Mouse (Mus musculus) heart, embryonic 15.5 days (tissue): ENCODE results near the gene Pkp3. TPM values are rescaled to one million over a fixed set of nuclear protein-coding genes. Genes with fewer than 3 reads are reported as not detected.
A peak's percentile ranks its signal among the peaks of the same experiment; 100 is the strongest.

Experiments used
- ATAC-seq: fragments of 200-750 bp; cut with Nextera tagmentation; replicated peaks from 2 replicates; pipeline ENCODE4 v1.8.0; 2017; ENCODE audit warnings: low read depth, moderate TSS enrichment; ENCODE audit not compliant: insufficient number of reproducible peaks, insufficient read depth, low FRiP score
- H3K27ac ChIP-seq: fragments of 300-500 bp; sonication (generic); 2 replicates; pipeline ENCODE4 v1.5.1; 2015; ENCODE audit warnings: mild to moderate bottlenecking, inconsistent platforms
- H3K27me3 ChIP-seq: fragments of 300-500 bp; sonication (generic); 2 replicates; pipeline ENCODE4 v1.6.1; 2015; ENCODE audit warnings: inconsistent platforms
- H3K36me3 ChIP-seq: fragments of 300-500 bp; sonication (generic); 2 replicates; pipeline ENCODE4 v1.6.1; 2015; ENCODE audit warnings: mild to moderate bottlenecking, inconsistent platforms
- H3K4me1 ChIP-seq: fragments of 300-500 bp; sonication (generic); replicated peaks from 2 replicates; pipeline ENCODE4 v1.6.1; 2015; ENCODE audit warnings: inconsistent platforms
- H3K4me2 ChIP-seq: fragments of 300-500 bp; sonication (generic); 2 replicates; pipeline ENCODE4 v1.6.1; 2015; ENCODE audit warnings: inconsistent platforms, mild to moderate bottlenecking, moderate library complexity
- H3K4me3 ChIP-seq: fragments of 300-500 bp; sonication (generic); 2 replicates; pipeline ENCODE4 v1.5.1; 2015; ENCODE audit warnings: mild to moderate bottlenecking, inconsistent platforms
- H3K9ac ChIP-seq: fragments of 300-500 bp; sonication (generic); 2 replicates; pipeline ENCODE4 v1.6.1; 2015; ENCODE audit warnings: mild to moderate bottlenecking, inconsistent platforms
- H3K9me3 ChIP-seq: fragments of 300-500 bp; sonication (generic); replicated peaks from 2 replicates; pipeline ENCODE4 v1.6.1; 2016; ENCODE audit warnings: inconsistent platforms
- WGBS: fragments of 180-500 bp; shearing (Covaris S2); methylation state at CpG from one replicate; pipeline ENCODE4 v1.1.7; 2015; ENCODE audit warnings: mixed read lengths; 5-methylcytosine and 5-hydroxymethylcytosine counted together
- polyA plus RNA-seq: library from polyadenylated mRNA; unstranded; fragments of >200 nt; fragmentation: Nextera tagmentation; extraction: Ambion mirVana; gene quantifications from 2 replicates; pipeline ENCODE4 v1.2.1, GENCODE M21; 2015

Gene Pkp3
- polyA plus RNA-seq, 1 experiment from 2014 or later, result 0.97 TPM

DNA sequence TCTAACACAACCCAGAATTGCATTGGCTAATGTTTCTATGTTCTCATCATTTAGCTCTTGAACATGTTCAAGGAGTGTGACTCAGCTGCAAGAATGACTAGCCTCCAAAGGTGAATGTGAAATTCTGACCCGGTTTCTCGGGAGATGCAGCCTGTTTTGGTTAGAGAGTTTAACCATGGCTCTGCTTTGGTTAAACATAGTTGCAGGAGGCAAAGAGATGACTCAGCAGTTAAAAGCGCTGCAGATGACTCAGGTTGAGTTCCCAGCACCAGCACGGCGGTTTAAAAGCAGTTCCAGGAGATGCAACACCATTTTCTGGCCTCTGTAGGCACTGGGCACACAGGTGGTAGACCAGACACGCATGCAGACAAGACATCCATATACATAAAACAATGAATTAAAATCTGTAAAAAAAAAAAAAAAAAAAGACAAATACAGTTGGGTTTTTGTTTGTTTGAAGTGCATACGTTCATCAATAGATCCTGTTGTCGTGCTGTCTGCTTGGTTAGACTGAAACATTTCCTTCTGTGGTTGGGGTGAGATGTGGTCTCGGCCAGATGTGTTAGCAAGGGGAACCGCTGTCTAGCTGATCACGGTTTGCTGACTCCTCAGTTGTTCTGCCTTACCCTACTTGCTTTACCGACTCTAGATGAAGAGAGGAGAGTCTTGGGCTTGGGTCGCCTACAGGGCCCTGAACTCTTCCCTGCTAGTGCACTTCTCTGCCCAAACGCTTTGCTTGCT, 19.2 kb upstream of the Pkp3 start:
- H3K27ac ChIP-seq, result no peak overlapping the region
- WGBS, result 78% methylated on average over 14 of the region's 14 CpGs
- H3K9ac ChIP-seq, result no peak overlapping the region
- H3K4me1 ChIP-seq, result peaks cover 12% of the 10 kb centered on the region
- no peaks in the 10 kb centered on the region for H3K36me3 ChIP-seq
- ATAC-seq, result no peak
- no peak overlapping the region for H3K4me3 ChIP-seq
- H3K27me3 ChIP-seq, result peaks cover 51% of the 10 kb centered on the region
- no peaks in the 10 kb centered on the region for H3K9me3 ChIP-seq
- no peak overlapping the region for H3K4me2 ChIP-seq

DNA sequence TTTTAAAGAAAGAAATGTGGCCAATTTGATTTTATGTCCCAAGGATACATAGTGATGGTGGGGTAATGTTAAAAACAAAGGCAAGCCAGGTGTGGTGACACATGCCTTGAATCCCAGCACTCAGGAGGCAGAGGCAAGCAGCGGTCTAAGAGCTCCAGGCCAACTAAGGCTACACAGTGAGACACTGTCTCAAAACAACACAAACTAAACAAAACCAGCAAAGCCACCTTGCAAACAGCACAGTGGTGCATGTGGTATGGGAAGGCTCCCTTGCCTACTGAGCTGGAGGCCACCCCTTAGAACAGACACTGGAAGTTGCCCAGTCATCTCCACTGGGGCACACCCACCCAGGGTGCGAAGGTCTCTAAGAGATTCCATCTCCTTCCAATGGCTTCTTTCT, 18.1 kb upstream of the Pkp3 start:
- Histone ChIP-seq H3K4me2 (peak overlapping the region; percentile 96), H3K9me3 (no peaks in the 10 kb centered on the region), H3K9ac (no peak overlapping the region), H3K27me3 (peaks cover 58% of the 10 kb centered on the region), H3K36me3 (no peaks in the 10 kb centered on the region), H3K4me1 (peaks cover 12% of the 10 kb centered on the region), H3K27ac (no peak overlapping the region), H3K4me3 (peak overlapping the region; percentile 60)
- WGBS, result 66% methylated on average over 2 of the region's 2 CpGs
- no peak for ATAC-seq

DNA sequence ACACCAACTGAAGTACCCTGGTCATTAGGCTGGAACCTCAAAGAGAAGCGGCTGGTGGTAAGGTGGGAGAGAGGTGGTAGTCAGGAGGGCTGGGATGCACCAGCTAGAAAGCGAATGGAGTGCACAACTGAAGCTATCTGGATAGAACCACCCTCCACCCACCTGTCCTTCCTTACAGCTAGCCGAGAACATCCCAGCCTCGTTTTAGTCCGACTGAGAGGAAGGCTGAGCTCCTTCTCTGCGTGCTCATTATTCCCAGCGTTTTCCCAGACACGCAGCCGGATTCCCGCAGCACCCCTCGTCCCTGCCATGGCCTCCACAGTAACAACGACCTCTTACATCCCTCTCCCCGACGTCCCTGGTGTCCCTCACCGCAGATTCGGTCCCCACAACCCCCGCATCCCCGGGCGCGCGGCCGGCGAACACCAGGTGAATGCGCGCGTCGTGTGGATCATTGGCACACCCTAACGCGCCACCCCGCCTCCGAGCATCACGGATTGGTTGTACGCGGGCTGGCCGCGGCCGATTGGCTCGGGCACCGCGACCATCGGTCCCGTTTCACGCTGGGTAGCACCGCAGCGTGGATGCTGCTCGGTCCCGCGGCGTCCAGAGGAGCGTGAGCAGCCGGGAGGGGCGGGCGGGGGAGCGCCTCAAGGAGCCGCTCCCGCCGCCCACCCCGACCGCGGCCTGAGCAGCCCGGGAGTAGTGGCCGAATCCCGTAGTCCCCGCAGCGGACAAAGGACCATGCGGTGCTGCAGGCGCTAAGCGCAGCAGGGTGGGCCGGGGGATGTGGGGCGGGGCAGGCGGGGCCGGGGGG, 17.4 kb upstream of the Pkp3 start, which contains the start of gene B4galnt4:
Gene B4galnt4 (plus strand): TSS at position 679 of the 817 bp plus-strand sequence.
- Histone ChIP-seq H3K9ac (peak within 1 kb of the TSS; percentile 55), H3K27ac (no peak within 1 kb of the TSS), H3K4me2 (peak within 1 kb of the TSS; percentile 96), H3K4me3 (peak within 1 kb of the TSS; percentile 60), H3K36me3 (no peaks in the 10 kb centered on the region), H3K9me3 (no peaks in the 10 kb centered on the region), H3K27me3 (peaks cover 58% of the 10 kb centered on the region), H3K4me1 (peaks cover 12% of the 10 kb centered on the region)
- under 1% methylated on average over 72 of the region's 72 CpGs for WGBS
- peak; percentile 88 for ATAC-seq

DNA sequence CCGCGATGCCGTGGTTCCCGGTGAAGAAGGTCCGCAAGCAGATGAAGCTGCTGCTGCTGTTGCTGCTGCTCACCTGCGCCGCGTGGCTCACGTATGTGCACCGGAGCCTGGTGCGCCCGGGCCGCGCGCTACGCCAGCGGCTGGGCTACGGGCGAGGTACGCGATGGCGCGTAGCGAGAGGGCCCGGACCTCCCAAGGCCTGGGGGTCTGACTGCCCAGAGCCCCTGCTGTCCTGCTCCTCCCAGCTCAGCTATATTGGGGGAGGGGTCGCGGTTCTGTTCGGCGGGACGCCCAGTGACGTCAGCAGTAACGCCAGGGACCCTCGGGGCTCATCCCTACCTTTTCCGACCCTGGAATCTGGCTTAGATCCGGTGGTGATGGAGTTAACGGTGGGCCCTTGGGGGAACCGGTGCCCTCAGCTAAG, 16.7 kb upstream of the Pkp3 start:
- peaks cover 58% of the 10 kb centered on the region for H3K27me3 ChIP-seq
- H3K4me3 ChIP-seq, result peak overlapping the region; percentile 60
- H3K9ac ChIP-seq, result peak overlapping the region; percentile 55
- no peak overlapping the region for H3K27ac ChIP-seq
- WGBS, result 3% methylated on average over 37 of the region's 37 CpGs
- H3K4me1 ChIP-seq, result peaks cover 12% of the 10 kb centered on the region
- no peaks in the 10 kb centered on the region for H3K36me3 ChIP-seq
- H3K9me3 ChIP-seq, result no peaks in the 10 kb centered on the region
- ATAC-seq, result peak; percentile 8; the same call in 1 of the 2 replicates
- peak overlapping the region; percentile 96 for H3K4me2 ChIP-seq

DNA sequence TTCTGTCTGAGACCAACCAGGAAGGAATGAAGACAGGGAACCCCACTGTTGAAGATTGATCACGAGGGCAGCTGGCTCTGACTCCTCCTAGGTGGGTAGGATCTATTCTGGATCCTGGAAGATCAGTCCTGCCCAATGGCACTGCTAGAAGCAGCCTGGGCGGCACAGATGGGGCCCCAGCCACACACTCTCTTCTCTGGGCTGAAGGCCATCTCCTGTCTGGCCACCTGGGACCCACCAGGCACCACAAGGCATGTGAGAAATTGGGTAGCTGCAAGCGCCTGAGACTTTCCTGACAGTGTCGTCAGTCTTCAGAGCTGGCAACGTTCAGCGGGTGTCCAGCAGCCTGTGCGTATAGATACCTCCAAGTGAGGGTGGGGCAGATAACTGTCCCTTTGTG, 15.5 kb upstream of the Pkp3 start:
- Histone ChIP-seq H3K4me3 (no peak overlapping the region), H3K4me1 (peaks cover 12% of the 10 kb centered on the region), H3K4me2 (no peak overlapping the region), H3K27ac (no peak overlapping the region), H3K9me3 (no peaks in the 10 kb centered on the region), H3K27me3 (peaks cover 67% of the 10 kb centered on the region), H3K9ac (no peak overlapping the region), H3K36me3 (no peaks in the 10 kb centered on the region)
- WGBS, result 69% methylated on average over 7 of the region's 7 CpGs
- no peak for ATAC-seq

DNA sequence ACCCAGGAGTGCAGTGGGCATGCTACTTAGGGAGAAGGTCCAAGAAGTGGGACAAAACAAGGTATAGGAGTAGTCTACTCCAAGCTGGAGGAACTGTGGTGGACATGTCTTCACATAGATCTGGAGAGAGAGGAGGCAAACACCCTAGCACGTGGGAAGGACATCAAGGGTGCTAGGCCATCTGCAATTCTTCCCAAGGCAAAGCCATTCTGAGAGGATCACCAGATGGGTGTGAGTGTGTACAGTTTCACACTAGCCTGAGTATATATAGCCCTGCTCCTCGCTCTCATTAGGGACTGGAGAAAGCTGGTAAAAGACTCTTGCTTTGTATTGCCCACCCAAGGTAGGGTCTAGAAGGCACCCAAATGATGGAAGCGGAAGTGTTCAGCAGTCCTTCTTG, 14.7 kb upstream of the Pkp3 start:
- Histone ChIP-seq H3K9me3 (no peaks in the 10 kb centered on the region), H3K27ac (no peak overlapping the region), H3K4me2 (no peak overlapping the region), H3K4me1 (peaks cover 12% of the 10 kb centered on the region), H3K9ac (no peak overlapping the region), H3K4me3 (no peak overlapping the region), H3K27me3 (peaks cover 75% of the 10 kb centered on the region), H3K36me3 (no peaks in the 10 kb centered on the region)
- WGBS, result 81% methylated on average over 3 of the region's 3 CpGs
- ATAC-seq, result no peak

DNA sequence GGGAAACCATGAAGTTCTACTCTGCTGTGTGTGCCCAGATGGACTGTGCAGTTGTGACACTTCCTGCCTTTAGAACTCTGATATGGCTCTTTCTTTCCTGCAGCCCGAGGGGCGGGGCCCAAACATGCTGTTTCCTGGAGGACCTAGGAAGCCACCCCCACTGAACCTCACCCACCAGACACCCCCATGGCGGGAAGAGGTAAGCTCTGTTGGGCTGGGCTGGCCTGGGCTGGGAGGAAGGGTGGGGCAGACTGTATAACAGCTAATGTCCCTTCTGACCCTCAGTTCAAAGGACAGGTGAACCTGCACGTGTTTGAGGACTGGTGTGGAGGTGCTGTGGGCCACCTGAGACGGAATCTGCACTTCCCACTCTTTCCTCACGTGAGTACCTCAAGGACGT, 13.8 kb upstream of the Pkp3 start:
- H3K4me1 ChIP-seq, result peaks cover 12% of the 10 kb centered on the region
- no peak for ATAC-seq
- no peak overlapping the region for H3K4me3 ChIP-seq
- H3K9me3 ChIP-seq, result no peaks in the 10 kb centered on the region
- H3K4me2 ChIP-seq, result no peak overlapping the region
- peaks cover 75% of the 10 kb centered on the region for H3K27me3 ChIP-seq
- no peaks in the 10 kb centered on the region for H3K36me3 ChIP-seq
- no peak overlapping the region for H3K9ac ChIP-seq
- H3K27ac ChIP-seq, result no peak overlapping the region
- 64% methylated on average over 7 of the region's 7 CpGs for WGBS

DNA sequence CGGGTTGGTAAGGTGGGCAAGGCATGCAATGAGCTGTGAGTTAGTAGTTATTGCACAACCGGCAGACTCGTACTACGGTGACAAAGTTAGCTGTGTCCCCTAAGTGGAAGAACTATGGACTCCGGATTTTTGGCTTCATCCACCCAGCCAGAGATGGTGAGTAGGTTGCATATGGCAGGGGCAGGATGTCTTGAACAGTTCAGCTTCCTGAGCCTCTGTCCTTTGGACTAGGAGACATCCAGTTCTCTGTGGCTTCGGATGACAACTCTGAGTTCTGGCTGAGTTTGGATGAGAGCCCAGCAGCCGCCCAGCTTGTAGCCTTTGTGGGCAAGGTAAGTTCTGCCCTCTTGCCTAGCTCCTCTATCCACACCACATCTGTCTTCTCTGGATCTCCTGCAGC, 13.4 kb upstream of the Pkp3 start:
- Histone ChIP-seq H3K36me3 (no peaks in the 10 kb centered on the region), H3K4me2 (no peak overlapping the region), H3K4me1 (peaks cover 12% of the 10 kb centered on the region), H3K27me3 (peaks cover 73% of the 10 kb centered on the region), H3K9me3 (no peaks in the 10 kb centered on the region), H3K9ac (no peak overlapping the region), H3K4me3 (no peak overlapping the region), H3K27ac (no peak overlapping the region)
- ATAC-seq, result no peak
- 85% methylated on average over 7 of the region's 7 CpGs for WGBS

DNA sequence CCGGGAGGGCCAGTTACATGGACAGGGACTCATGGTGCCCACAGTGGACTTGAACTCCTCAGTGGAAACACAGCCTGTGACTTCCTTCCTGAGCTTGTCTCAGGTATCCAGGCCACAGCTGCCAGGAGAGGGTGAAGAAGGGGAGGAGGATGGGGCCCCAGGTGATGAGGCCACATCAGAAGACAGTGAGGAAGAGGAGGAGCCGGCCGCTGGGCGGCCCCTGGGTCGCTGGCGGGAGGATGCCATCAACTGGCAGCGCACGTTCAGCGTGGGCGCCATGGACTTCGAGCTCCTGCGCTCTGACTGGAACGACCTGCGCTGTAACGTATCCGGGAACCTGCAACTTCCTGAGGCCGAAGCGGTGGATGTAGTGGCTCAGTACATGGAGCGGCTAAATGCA, 9.7 kb upstream of the Pkp3 start:
- H3K27me3 ChIP-seq, result peaks cover 68% of the 10 kb centered on the region

DNA sequence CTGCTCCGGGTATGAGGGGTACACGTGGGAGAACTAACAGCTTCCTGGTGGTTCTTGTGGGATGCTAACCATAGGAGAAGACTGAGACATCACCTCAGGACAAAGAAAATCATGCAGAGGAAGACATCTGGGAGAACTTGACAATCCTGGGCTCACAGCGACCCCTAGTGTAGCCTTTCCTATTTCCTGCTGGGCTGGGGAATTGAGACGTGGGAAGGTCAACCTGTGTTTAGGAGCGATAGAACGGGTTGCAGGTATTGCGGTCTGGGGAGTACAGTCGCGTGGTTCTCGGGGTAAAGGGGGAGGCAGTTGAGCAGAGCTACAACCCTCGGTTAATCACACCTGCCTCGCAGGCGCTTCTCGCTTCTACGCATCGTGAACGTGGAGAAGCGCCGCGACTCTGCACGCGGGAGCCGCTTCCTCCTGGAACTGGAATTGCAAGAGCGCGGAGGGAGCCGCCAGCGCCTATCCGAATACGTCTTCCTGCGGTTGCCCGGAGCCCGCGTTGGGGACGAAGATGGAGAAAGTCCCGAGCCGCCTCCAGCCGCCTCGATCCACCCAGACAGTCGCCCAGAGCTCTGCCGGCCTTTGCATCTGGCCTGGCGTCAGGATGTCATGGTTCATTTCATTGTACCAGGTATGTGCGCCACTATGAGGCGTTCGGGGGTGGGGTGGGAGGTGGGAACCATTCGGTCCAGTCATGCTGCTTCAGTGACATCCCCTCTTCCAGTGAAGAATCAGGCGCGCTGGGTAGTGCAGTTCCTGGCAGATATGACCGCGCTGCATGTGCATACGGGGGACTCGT, 7.8 kb upstream of the Pkp3 start:
- Histone ChIP-seq H3K4me1 (peaks cover 15% of the 10 kb centered on the region), H3K27ac (no peak overlapping the region), H3K4me2 (peak overlapping the region; percentile 77), H3K27me3 (peaks cover 67% of the 10 kb centered on the region), H3K9me3 (no peaks in the 10 kb centered on the region), H3K4me3 (peak overlapping the region; percentile 44), H3K36me3 (no peaks in the 10 kb centered on the region), H3K9ac (peak overlapping the region; percentile 35; the same call in 1 of the 2 replicates)
- under 1% methylated on average over 51 of the region's 51 CpGs for WGBS
- ATAC-seq, result peak; percentile 5; the same call in 1 of the 2 replicates

More for the DNA sequence above, 9.7 kb upstream of the Pkp3 start:
- H3K36me3 ChIP-seq, result no peaks in the 10 kb centered on the region
- H3K4me3 ChIP-seq, result no peak overlapping the region
- peaks cover 15% of the 10 kb centered on the region for H3K4me1 ChIP-seq
- H3K9me3 ChIP-seq, result no peaks in the 10 kb centered on the region
- H3K9ac ChIP-seq, result no peak overlapping the region
- H3K27ac ChIP-seq, result no peak overlapping the region
- 64% methylated on average over 19 of the region's 19 CpGs for WGBS
- H3K4me2 ChIP-seq, result no peak overlapping the region
- ATAC-seq, result no peak
